Mouse (Mus musculus) brain, embryonic 14.5 days (tissue): ENCODE results near the gene Ank2.

Source experiments
- CTCF ChIP-seq: fragments of 200-500 bp; IDR thresholded peaks from 2 replicates; pipeline ENCODE4 v1.5.1; 2012; ENCODE audit warnings: inconsistent platforms, mild to moderate bottlenecking, moderate library complexity, borderline replicate concordance; ENCODE audit not compliant: insufficient read depth, insufficient read length; ENCODE audit errors: extremely low read depth
- POLR2A ChIP-seq: fragments of 200-500 bp; IDR thresholded peaks from 2 replicates; pipeline ENCODE4 v1.6.1; 2012; ENCODE audit warnings: mild to moderate bottlenecking, inconsistent platforms, borderline replicate concordance; ENCODE audit not compliant: poor library complexity, insufficient read depth, insufficient read length, severe bottlenecking; ENCODE audit errors: extremely low read depth

GRCm38 (mm10) chr3:127124375-127124993 is 374.7 kb downstream of the Ank2 start:
- TF ChIP-seq POLR2A: no peak
- no peak for TF ChIP-seq CTCF
